Comparison of ENCODE assay signal across 15 mouse cellular contexts in the genomic region with DNA sequence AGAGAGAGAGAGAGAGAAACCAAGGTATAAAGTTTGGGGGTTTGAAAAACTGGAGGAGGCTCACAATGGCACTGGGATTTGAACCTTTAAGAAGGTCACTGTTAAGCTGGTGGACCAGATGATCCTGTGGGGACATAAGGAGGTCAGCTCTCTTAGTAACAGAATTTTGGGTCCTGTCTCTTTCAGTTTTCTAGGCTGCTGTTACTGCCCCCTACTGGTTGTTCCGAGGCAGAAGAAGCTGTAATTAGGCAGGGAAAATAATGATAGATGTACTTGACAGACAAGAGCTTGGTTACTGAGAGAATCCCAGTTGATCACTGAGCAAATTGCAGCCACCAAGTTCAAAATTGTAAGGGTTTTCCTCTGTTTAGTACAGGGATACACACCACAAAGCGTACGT. TPM values are rescaled to one million over a fixed set of nuclear protein-coding genes. Genes with fewer than 3 reads are reported as not detected.
DNase-seq lines count a peak whose midpoint lies in the region; ATAC-seq and TF ChIP-seq lines count a peak whose summit lies in the region.
"Had no signal": no experiment of that assay in that cellular context is flagged by ENCODE, and none has a peak within 500 bp of the region (broad histone marks: within the 10 kb centered on the region; RNA-seq: fewer than 3 reads in every experiment).

No protein-coding gene starts in this region.

- ATAC-seq in erythroid progenitor cell, adult 5-6 weeks (replicated peaks; ENCODE audit: low FRiP score, poor library complexity, severe bottlenecking): no peak

- no peak for DNase-seq in gastrocnemius, adult 2 months
- no peak for DNase-seq in gastrocnemius, postnatal 4 days (ENCODE audit: low spot score in 2 of 2)
- DNase-seq in layer of hippocampus, adult 2 months (ENCODE audit: low spot score in 2 of 2): no peak
- no peak for DNase-seq in layer of hippocampus, adult 9-10 months (ENCODE audit: low spot score)
- peak; percentile 29 for DNase-seq in ES-CJ7 (ENCODE audit: low read depth, low spot score)
- no peak for DNase-seq in brain, embryonic 14.5 days (ENCODE audit: low read depth)
- DNase-seq in spleen, adult 18-20 months: no peak
- DNase-seq: cerebellum, adult 11-12 months; thymus, postnatal 4 days had no signal

- no peak for TF ChIP-seq POLR2A in brain, embryonic 14.5 days (IDR thresholded peaks at IDR 0.05; ENCODE audit: borderline replicate concordance, extremely low read depth, insufficient read depth, insufficient read length, poor library complexity, severe bottlenecking)

- intact Hi-C loops in gastrocnemius, adult 2 months (cut with DNase I): no loop called here

- no peak overlapping the region for H3K4me3 ChIP-seq in gastrocnemius, adult 2 months
- no peak overlapping the region for H3K4me3 ChIP-seq in layer of hippocampus, adult 2 months
- H3K4me3 ChIP-seq: neural tube, embryonic 13.5 days had no signal

- no peak overlapping the region for H3K27ac ChIP-seq in gastrocnemius, adult 2 months
- no peak overlapping the region for H3K27ac ChIP-seq in layer of hippocampus, adult 2 months
- H3K27ac ChIP-seq: macrophage; neural tube, embryonic 13.5 days had no signal

- peak; percentile 57 for TF ChIP-seq CTCF in gastrocnemius, adult 2 months (IDR thresholded peaks at IDR 0.05)
- peak; percentile 79 for TF ChIP-seq CTCF in layer of hippocampus, adult 2 months (conservative IDR thresholded peaks at IDR 0.05)
- peak; percentile 38; the same call in 1 of the 2 replicates for TF ChIP-seq CTCF in brain, embryonic 14.5 days (IDR thresholded peaks at IDR 0.05; ENCODE audit: borderline replicate concordance, extremely low read depth, insufficient read depth, insufficient read length)

RNA-seq across cellular contexts. Expression of a gene that starts 21.1 kb away (rescaled TPM):
- not detected for total RNA-seq in gastrocnemius, adult 2 months (2021)
- not detected for total RNA-seq in gastrocnemius, postnatal 4 days (2021)
- total RNA-seq in layer of hippocampus, adult 2 months (2021): not detected
- polyA plus RNA-seq in brain, embryonic 14.5 days (2012; rRNA removed): not detected in 2 replicates
- total RNA-seq in erythroid progenitor cell, adult 5-6 weeks (2015; ENCODE audit: low replicate concordance): not detected in 2 replicates
- total RNA-seq in erythroid progenitor cell, adult 5-6 weeks (2017; ENCODE audit: low replicate concordance): not detected in 2 replicates
- total RNA-seq: left cerebral cortex, postnatal 36 days had no signal
- polyA plus RNA-seq: gonadal fat pad, adult 2 months; macrophage; neural tube, embryonic 13.5 days; spleen, adult 2 months had no signal
